Mouse (Mus musculus) spleen, adult 2 months (tissue): ENCODE measurements around the gene Tmbim4.

ENCODE experiments used
- CTCF ChIP-seq: fragments of 200-500 bp; IDR thresholded peaks from 2 replicates; pipeline ENCODE4 v1.5.1; 2011; ENCODE audit warnings: mild to moderate bottlenecking, inconsistent platforms; ENCODE audit not compliant: insufficient read depth, insufficient read length, insufficient replicate concordance; ENCODE audit errors: extremely low read depth
- POLR2A ChIP-seq: fragments of 200-500 bp; IDR thresholded peaks from 2 replicates; pipeline ENCODE4 v1.6.1; 2011; ENCODE audit warnings: low read depth, low read length, inconsistent platforms

DNA sequence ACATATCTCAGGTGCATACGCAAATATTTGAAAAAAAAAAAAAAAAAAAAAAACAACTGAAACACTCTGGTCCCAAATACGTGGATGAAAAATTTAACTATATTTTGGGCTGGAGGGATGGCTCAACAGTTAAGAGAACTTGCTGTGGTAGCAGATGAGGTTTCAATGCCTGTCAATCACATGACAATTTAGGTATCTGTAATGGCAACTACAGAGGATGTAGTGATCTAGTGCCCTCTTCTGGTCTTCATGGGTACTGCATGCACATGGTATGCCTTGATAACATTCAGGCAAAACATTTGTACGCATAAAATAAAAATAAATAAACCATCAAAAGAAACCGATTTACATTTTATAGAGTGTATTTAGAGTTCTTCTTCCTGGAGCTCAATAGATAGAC is 69.4 kb downstream of the Tmbim4 start:
- TF ChIP-seq POLR2A (no peak), CTCF (peak; percentile 20; the same call in 1 of the 2 replicates)
